Mouse (Mus musculus) urinary bladder, postnatal 4 days (tissue): ENCODE data around the gene Iffo1.
"Not testable (repeated sequence)": the region's sequence is repeated elsewhere in the genome, so short reads cannot be mapped to it uniquely, and the experiment has no call there.

ENCODE experiments used
- DNase-seq, 2 experiments: peaks; one replicate each; pipeline ENCODE4 v3.0.0; 2021 to 2022; ENCODE audit warnings: low spot score in 2 of 2

Iffo1 gene

DNA sequence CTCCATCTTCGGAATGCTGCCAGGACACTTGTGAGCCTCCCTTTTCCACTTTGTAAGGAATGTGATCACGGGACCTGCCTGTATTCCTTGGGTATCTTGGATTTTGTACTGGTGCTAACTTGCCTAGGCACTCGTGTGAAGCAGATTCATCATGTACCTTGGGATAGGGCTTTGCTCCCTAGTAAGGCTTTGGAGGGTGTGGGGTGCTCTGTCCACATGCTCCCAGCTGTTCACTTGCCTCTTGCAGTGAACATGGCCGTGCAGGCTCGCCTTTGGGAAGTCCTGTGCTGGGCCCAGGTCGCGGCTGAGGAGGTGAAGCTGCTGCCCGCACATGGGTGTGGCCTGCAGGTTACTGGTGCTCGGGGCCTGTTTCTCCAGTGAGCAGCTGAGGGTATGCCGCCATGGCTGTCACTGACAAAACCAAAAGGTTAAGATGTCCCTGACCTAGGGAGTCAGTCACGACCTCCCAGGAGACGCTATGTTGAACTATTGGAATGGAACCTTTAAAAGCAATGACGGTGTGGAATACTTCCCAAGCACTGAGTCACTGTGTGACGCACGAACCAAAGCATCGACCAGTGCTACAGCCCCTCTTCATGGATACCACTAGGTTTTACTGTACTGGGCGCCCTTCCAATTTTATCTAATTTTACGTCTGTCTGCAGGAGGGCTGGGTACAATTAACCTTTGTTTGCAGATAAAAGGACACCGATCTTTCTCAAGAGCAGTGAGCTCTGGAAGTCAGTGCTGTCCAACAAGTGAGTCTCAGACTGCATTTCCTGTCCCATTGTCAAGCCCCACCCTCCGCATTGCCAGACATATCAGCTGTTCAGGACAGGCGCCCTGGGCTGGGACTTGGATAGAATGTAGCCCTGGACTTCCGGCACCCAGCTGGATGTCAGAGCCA, 16.1 kb downstream of the Iffo1 start:
- peak in 1 of 2 experiments; percentile 59 for DNase-seq

DNA sequence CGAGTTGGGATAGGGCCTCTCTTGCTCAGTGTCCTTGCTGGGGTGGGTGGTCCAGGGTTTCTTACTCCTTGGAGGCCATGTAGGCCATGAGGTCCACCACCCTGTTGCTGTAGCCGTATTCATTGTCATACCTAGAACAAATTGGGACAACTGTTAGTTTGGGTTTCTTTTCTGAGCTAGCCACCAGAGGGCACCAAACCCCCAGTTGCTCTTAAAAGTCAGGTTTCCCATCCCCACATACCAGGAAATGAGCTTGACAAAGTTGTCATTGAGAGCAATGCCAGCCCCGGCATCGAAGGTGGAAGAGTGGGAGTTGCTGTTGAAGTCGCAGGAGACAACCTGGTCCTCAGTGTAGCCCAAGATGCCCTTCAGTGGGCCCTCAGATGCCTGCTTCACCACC, 16.9 kb downstream of the Iffo1 start:
- peak in 1 of 2 experiments; percentile 48 for DNase-seq

DNA sequence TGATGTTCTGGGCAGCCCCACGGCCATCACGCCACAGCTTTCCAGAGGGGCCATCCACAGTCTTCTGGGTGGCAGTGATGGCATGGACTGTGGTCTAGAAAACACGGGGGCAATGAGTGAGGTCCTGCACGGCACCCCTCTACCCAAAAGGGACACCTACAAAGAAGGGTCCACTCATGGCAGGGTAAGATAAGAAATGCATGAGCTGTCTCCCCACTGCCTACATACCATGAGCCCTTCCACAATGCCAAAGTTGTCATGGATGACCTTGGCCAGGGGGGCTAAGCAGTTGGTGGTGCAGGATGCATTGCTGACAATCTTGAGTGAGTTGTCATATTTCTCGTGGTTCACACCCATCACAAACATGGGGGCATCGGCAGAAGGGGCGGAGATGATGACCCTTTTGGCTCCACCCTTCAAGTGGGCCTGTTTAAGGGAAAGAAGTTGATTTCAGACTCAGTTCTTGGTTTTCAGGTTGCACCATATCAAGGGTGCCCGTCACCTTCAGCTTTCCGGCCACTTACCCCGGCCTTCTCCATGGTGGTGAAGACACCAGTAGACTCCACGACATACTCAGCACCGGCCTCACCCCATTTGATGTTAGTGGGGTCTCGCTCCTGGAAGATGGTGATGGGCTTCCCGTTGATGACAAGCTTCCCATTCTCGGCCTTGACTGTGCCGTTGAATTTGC, 17.7 kb downstream of the Iffo1 start:
- DNase-seq = not testable (repeated sequence)

DNA sequence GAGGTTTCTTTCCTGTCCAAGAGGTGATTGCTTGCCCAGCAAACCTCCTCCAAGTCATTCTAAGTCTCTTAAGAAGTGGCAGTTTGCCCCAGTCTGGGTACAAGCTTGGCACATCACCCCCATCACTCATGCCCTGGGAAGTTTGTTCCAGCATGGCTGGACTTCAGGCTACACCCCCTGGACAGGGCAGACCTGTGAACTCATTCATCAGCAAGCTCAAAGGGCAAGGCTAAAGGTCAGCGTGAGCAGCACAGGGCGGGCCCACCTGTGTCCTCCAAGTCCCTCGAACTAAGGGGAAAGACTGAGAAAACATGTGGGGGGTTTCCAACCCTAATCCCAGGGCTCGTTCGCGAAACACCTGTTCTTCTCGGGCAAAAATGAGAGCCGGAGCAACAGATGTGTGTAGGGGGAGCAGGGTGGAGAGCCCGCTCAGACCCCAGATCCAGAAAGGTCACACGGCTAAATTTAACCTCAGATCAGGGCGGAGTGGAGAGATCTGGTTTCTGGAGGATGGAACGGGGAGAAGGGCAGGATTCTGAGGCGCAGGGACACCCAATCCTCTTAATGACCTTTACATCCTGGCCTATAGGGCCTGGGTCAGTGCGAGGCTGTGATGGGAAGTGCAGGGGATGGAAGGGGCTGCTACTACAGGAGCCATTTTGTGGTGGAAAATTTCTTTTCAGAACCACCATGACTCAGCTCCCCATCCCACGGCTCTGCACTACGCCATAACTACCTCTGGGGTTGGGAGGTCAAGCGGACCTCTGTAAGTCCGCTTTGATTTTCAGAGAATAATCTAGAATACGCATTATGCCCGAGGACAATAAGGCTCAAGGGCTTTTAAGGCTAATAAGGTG, 19.0 kb downstream of the Iffo1 start:
- DNase-seq = no peak

DNA sequence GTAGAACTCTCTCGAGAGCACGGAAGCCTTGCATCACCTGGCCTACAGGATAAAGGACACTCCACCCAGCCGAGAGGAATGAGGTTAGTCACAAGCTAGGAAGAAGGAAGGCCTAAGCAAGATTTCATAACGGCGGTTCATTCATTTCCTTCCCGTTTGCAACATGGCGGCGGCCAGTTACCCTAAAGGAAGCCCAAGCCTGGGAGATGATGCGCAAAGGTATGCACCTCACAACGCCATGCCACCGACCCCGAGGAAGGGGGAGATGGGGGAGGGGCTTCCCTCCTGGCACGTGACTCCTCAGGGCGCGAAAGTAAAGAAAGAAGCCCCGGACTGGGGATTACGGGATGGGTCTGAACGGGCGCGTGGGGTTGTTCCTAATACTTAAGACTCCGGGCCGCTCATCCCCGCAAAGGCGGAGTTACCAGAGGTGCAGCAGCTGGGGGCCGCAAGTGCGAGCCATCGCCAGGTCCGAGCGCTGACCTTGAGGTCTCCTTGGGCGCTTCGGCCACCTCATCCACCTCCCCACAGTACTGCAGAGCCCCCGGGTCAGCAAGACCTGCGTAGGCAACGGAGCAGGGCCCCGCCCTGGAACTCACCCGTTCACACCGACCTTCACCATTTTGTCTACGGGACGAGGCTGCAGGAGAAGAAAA, 19.8 kb downstream of the Iffo1 start:
- peak in 1 of 2 experiments; percentile 52 for DNase-seq

DNA sequence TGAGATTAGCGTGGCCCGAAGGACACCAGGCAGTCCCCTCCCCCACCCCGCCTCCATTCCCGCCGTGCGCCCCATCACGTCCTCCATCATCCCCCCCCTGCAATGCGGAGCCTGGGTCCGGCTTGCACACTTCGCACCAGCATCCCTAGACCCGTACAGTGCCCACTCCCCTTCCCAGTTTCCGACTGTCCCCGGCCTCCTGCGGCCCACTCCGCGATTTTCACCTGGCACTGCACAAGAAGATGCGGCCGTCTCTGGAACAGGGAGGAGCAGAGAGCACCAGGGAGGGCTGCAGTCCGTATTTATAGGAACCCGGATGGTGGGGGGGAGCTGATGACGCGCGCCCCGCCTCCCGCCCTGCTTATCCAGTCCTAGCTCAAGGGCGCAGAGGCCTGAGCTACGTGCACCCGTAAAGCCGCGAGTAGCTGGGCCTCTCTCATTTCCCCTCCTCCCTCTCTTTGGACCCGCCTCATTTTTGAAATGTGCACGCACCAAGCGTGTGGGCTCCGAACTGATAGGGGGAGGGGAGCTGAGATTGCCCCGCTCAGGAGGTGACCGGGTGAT, 20.4 kb downstream of the Iffo1 start:
- DNase-seq = peak; percentile 96

DNA sequence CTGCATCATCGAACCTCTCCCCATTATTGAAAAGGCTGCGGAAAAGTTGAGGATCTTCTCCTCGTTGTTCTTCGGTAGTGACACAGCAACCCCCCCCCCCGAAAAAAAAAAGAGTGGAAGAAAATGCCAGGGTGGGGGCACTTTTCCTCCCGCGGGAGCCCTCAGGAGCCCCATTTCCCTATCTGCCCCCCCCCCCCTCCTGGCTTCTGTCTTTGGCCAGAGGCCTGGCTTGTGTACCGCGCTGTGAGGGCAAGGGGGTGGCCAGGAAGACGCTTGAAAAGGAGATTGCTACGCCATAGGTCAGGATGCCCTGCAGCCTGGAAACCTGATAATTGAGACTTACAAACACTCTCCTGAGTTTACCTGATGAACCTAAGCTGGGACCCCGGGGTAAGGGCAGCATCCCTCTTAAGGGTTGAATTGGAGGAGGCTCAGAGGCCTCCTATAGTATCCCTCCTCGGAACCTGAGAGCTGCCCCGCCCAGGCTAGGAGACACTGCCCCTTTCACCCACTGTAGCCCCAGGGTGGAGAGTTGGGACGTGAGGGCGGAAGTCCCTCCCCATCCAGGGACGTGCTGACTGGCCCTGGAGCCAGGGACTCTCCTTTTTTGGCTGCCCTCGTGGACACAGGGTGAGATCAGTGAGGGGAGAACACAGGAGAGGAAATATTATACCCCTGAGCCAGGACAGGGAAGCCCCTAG, 21.2 kb downstream of the Iffo1 start, which contains the start of gene Gapdh:
Gapdh (minus strand) TSS at position 417 of the 701 bp plus-strand sequence.
- DNase-seq = peak; percentile 78 to 82

DNA sequence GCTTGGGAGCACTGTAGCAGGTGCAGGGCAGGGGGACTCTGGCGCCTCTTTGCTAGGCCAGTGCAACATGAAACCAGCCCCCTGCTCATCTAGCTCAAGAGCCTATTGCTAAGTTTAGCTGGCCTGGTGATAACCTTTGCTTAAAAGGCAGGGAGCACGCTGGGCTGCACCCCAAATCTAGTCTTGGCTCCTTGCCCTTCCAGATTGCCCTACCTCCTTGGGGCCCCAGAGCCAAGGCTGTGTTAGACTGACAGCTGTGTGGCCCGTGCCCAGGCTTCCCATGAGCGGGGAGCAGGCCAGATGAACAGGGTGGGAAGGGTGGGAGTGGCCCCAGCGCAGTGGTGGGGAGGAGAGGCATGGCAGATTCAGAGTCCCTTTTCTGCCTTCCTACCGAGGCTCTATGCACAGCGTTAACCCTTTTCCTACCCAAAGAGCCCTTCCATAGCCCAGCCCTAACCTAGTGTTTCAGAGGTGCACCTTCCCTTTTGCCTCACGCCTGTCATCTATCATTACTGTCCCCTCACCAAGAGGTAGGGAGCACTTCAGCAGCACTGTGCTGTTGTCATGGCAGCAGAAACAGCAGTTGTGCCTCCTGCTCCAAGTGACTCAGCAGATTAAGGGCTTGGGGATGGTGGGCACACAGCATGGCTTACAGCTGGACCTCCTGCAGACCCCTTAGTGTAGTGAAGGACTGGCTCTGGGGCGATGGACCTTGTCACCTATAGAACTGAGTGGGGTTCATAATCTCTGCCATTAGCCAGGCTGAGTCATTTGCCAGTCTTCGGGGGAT, 22.0 kb downstream of the Iffo1 start:
- peak in 1 of 2 experiments; percentile 43 for DNase-seq

DNA sequence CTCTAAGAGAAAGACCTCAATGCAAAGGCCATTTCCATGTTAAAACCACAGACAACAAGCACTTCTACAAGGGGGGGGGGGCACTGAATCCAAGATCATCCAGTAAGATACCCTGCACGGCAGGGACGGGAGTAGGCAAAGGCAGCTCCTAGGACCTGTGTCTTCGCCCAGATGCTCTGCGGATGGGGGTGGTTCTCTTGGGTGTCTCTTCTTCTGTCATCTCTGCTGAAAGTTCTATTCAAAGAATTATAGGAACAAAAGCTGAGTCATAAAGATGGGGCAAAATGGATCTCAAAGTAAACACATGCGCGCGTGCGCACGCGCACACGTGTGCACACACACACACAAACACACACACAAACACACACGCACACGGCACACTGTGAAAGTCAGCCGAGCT, 23.0 kb downstream of the Iffo1 start:
- DNase-seq = no peak

DNA sequence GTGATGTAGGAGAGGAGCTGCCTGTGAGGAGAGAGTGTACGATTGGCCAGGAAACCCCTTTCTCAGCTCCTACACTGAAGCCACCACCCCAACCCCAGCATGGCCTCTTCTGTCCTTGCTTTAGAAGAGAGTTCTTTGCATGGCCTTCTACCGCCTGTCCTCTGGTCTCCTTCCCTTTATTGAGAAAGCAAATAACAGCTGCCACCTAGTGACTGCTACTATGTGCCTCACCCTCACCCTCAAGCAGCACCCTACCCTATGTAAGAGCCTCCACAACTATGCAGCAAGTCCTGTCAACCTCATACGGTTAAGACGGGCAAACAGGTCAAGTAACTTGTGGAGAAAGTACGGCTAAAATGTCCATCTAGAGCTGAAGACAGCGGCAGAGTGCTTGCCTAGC, 25.2 kb downstream of the Iffo1 start:
- DNase-seq = no peak

DNA sequence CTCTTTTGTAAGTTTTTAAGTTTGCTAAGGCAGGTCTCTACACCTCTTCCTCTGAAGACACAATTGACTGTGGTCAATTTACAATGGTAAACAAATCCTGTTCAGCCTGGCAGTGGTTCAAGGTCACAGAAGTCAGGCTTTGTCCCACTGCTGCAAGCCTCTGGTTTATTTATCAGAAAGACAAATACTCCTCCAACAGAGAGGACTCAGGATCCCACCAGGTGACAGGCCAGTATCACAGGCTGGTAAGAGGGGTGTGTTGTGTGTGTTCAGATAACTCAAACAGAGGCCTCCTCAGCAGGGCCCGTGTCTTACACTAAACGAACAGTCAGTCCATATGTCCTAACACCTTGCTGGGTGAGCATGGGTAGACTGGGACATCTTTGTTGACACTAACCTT, 27.4 kb downstream of the Iffo1 start:
- DNase-seq = no peak

DNA sequence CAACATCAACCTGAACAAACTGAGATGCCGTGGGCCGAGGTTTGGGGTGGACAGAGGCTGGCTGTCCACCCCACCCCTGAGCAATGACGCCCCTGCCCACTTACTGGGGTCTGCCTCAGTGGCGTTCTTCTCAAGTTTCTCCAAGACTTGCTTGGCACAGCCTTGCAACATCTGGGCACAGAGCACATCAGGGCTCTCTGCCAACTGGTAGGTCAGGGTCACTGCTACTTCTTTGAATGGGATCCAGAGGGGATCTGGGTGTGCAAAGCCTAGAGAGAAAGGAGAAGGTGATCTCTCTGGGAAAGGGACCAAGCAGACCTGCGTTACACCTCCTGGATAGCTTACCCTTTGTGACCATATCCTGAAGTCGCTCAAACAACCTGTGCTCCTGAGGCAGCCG, 28.2 kb downstream of the Iffo1 start:
- DNase-seq = no peak

DNA sequence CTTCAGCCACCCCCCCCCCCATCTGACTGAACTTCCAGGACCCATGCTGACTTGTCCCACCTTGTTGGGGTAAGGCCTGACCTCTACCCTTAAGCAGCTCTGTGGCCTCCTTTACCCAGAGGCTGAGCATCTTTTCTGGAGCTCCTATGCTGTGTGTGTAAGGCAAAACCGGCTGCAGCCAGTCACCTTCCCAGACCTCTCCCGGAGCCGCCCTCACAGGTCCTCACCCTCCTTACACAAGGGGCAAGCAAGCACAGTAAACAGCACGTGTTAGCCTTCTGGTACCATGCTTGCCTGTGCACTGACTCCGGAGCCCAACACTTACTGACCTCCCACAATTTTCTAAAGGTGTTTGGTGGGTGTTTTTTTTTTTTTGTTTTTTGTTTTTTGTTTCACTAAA, 30.4 kb downstream of the Iffo1 start:
- DNase-seq = no peak

DNA sequence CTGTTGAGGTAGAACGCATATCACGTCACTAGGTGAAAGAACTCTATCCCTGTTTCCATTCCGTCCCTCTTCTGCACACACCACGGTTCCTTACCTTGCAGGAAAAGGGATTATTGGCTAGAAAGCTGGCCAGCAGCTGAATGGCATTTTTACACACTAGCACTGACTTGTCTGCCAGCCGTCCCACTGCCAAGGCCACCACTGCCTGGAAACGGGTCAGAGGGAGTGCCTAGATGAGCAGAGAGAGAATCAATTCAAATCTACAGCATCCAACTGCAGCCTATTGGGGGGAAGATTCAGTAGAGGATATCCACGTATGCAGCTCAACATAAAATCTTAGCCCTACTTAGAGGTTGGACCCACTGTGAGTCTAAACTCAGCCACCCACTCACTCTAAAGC, 34.6 kb downstream of the Iffo1 start:
- DNase-seq = no peak

DNA sequence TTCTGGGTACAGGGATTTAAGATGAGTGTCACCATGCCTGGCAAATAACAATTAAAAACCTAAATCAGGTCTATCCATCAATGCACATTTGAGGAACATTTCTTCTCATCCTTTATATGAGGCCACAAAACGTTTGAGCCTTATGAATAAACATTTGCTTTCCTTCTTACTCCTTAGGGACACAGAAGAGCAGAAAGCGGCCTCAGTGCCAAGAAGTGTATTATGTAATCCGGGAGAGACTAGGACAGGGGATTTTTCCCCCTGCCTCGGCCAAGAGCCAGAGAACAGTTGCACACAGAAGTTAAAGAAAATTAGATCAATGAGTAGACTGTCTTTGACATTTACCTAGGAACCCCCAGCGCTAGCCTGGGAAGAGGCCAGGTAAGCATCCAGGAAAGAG, 37.1 kb downstream of the Iffo1 start:
- DNase-seq = no peak

DNA sequence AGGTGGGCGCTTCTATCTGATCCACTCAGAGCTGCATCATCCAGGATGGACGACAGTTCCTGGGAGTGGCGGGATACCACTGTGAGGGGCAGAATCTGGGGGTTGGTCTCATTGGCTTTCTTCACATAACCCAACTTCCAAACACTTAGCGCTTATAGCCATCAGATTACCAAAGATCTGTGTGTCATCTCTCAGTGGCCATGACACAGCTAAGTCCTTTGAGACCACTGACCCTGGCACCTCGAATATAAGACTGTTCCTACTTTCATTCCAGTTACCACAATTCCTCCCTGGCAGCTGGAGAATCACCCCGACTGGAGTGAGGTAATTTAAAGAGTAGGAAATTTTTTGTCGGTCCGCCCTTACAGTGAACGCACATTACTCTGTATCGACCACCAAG, 41.2 kb downstream of the Iffo1 start:
- DNase-seq = no peak

DNA sequence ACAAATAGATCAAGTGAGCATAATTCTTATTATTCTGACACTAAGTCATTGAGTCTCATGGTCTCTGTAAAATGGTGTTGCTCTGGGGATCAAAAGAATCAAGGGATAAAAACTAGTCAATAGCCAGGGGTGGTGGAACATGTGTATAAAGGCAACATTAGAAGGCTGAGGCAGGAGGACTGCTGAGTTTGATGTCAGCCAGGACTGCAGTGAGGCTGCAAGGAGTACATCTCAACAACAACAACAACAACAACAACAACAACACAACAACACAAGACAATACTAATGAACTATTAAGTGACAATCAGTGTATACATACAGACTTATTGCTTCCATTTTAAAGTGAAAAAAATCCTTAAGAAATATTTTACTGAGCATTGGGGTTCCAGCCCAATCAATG, 45.8 kb downstream of the Iffo1 start:
- no peak for DNase-seq

DNA sequence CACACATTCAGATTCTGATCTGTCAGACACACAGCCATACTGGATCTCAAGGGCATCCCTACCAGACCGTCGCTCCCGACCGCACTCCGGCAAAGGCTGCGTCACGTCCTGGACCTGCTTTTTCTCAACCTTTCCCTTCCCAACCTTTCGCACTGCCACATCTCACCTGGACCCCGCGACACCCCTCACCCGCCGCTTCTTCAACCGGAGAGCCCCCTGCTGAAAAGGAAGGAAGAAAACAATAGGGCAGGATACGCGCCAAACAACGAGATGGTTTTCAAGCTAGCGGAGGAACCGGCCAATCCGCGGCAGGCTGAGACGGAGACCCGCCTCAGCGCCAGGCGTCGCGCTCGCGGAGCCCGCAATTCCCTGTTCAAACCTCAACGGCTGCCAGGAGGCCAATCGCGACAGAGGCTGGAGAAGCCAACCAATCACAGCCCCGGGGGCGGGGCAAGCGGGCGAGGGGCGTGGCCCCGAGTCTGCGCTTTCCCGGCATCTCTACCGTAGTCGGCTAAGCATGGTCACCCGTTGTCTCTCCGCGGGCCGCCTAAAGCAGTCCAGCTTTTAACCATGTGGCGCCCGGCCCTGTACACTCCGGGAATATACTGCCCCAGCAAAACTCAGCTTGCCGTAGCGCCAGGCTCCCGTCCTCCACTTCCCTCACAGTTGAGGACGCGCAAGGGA, 46.4 kb downstream of the Iffo1 start, which contains the start of the genes Ncapd2 and Mrpl51:
Ncapd2 (minus strand) TSS at position 370 of the 684 bp plus-strand sequence.
Mrpl51 (plus strand) TSS at position 470 of the 684 bp plus-strand sequence.
- DNase-seq = peak; percentile 96 to 98
